Mouse (Mus musculus) kidney, embryonic 14.5 days (tissue): ENCODE results near the gene Poc1a. TPM values are rescaled to one million over a fixed set of nuclear protein-coding genes. Genes with fewer than 3 reads are reported as not detected.

Experiments
- ATAC-seq: fragments of 200-750 bp; cut with Nextera tagmentation; 2 replicates; pipeline ENCODE4 v1.8.0; 2017; ENCODE audit warnings: moderate number of reproducible peaks, mild to moderate bottlenecking, moderate TSS enrichment, moderate library complexity; ENCODE audit not compliant: low FRiP score, low TSS enrichment
- H3K27ac ChIP-seq: fragments of 300-500 bp; sonication (generic); 2 replicates; pipeline ENCODE4 v1.5.1; 2014; ENCODE audit warnings: low read depth, mild to moderate bottlenecking, low read length, moderate library complexity, mixed read lengths
- H3K27me3 ChIP-seq: fragments of 300-500 bp; sonication (generic); 2 replicates; pipeline ENCODE4 v1.6.1; 2014; ENCODE audit warnings: mild to moderate bottlenecking, low read length; ENCODE audit not compliant: control insufficient read depth, insufficient read depth
- H3K36me3 ChIP-seq: fragments of 300-500 bp; sonication (generic); 2 replicates; pipeline ENCODE4 v1.6.1; 2014; ENCODE audit warnings: low read length, mixed read lengths; ENCODE audit not compliant: control insufficient read depth, insufficient read depth
- H3K4me1 ChIP-seq: fragments of 300-500 bp; sonication (generic); 2 replicates; pipeline ENCODE4 v1.6.1; 2014; ENCODE audit warnings: low read length, mixed read lengths; ENCODE audit not compliant: control insufficient read depth, insufficient read depth
- H3K4me2 ChIP-seq: fragments of 300-500 bp; sonication (generic); replicated peaks from 2 replicates; pipeline ENCODE4 v1.6.1; 2014; ENCODE audit warnings: low read depth, mild to moderate bottlenecking, low read length
- H3K4me3 ChIP-seq: fragments of 300-500 bp; sonication (generic); 2 replicates; pipeline ENCODE4 v1.5.1; 2014; ENCODE audit warnings: mild to moderate bottlenecking, low read length
- H3K9ac ChIP-seq: fragments of 300-500 bp; sonication (generic); 2 replicates; pipeline ENCODE4 v1.6.1; 2014; ENCODE audit warnings: low read depth, mild to moderate bottlenecking, low read length, moderate library complexity
- H3K9me3 ChIP-seq: fragments of 300-500 bp; sonication (generic); 2 replicates; pipeline ENCODE4 v1.6.1; 2016; ENCODE audit warnings: low read length; ENCODE audit not compliant: control insufficient read depth
- WGBS: fragments of 180-500 bp; shearing (Covaris S2); extraction: QIAGEN DNeasy Blood & Tissue Kit; methylation state at CpG from one replicate; pipeline ENCODE4 v1.1.7; 2014; 5-methylcytosine and 5-hydroxymethylcytosine counted together
- polyA plus RNA-seq: library from polyadenylated mRNA; unstranded; fragments of >200 nt; fragmentation: Nextera tagmentation; extraction: Ambion mirVana; gene quantifications from 2 replicates; pipeline ENCODE4 v1.2.1, GENCODE M21; 2014

Gene Poc1a
- polyA plus RNA-seq, 1 experiment from 2014 or later = 29.1 TPM

DNA sequence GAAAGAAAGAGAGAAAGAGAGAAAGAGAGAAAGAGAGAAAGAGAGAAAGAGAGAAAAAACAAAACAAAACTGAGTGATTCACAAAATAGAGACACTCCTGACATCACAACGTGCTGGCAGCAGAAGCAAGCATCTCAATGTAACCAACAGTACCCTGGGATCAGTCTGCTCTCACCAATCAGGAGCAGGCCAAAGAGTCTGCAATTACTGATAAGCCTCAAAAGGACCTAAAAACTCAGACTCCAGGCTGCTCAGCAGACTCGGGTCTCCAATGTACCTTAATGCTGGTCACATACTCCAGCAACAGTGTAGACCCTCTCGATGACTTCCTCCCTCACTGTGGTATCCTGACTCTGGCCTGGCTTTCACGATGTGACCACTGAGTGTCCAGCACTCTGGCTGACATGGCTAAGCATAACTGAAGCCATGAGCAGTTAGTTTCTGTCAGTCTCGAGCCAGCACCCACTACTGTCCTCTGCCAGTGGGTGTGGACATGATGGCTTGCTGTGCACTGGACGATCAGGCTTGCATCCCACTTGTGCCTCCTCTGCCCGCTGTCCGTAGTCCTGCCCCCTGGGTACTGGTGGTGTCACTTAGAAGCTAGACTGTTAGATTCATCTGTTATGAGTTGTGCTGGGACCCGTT lies 117.9 kb downstream of the Poc1a start:
- Histone ChIP-seq H3K4me1 (0 out of 2 replicates have a peak, but pooled peaks cover 7% of the 10 kb centered on the region), H3K9me3 (no peaks in the 10 kb centered on the region), H3K4me3 (no peak overlapping the region), H3K27me3 (no peaks in the 10 kb centered on the region), H3K36me3 (no peaks in the 10 kb centered on the region), H3K9ac (no peak overlapping the region), H3K27ac (no peak overlapping the region), H3K4me2 (no peak overlapping the region)
- 74% methylated on average over 9 of the region's 9 CpGs for WGBS
- ATAC-seq = no peak

DNA sequence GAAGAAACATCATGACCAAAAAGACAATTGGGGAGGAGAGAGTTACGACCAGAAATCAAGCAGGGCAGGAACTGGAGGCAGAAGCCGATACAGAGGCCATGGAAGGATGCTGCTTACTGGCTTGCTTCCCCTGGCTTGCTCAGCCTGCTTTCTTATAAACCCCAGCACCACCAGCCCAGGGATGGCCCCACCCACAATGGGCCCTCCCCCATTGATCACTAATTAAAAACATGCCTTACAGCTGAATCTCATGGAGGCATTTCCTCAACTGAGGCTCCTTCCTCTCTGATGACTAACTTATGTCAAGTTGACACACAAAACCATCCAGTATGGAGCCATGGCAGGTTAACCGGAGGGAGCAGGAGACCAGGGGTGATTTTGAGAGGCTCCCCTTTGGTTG lies 118.9 kb downstream of the Poc1a start:
- WGBS = 82% methylated on average over 3 of the region's 3 CpGs
- no peak overlapping the region for H3K27ac ChIP-seq

More for the DNA sequence above, 118.9 kb downstream of the Poc1a start:
- Histone ChIP-seq H3K9me3 (no peaks in the 10 kb centered on the region), H3K36me3 (no peaks in the 10 kb centered on the region), H3K4me2 (no peak overlapping the region), H3K9ac (no peak overlapping the region), H3K4me3 (no peak overlapping the region), H3K27me3 (no peaks in the 10 kb centered on the region), H3K4me1 (0 out of 2 replicates have a peak, but pooled peaks cover 5% of the 10 kb centered on the region)
- ATAC-seq = no peak

Other genes with a start within 250 kb of the Poc1a start
- 0.50 and 0.76 TPM in 2 replicates for gene Col6a4, start 184.3 kb upstream of the Poc1a start, polyA plus RNA-seq
- 1.3 and 4.2 TPM in 2 replicates for gene Glyctk, start 122.9 kb upstream of the Poc1a start, polyA plus RNA-seq
- 27.1 and 38.1 TPM in 2 replicates for gene Wdr82, start 110.1 kb upstream of the Poc1a start, polyA plus RNA-seq
- gene Ppm1m, start 81.3 kb upstream of the Poc1a start, polyA plus RNA-seq = 36.4 and 43.1 TPM in 2 replicates
- 77.9 and 80.8 TPM in 2 replicates for gene Twf2, start 78.0 kb upstream of the Poc1a start, polyA plus RNA-seq
- gene Tlr9, start 58.5 kb upstream of the Poc1a start, polyA plus RNA-seq = 0.14 TPM in 1 of 2 replicates, not detected in the other
- 71.8 and 95.3 TPM in 2 replicates for gene Alas1, start 32.4 kb upstream of the Poc1a start, polyA plus RNA-seq
- gene Dusp7, start 87.6 kb downstream of the Poc1a start, polyA plus RNA-seq = 25.5 and 26.3 TPM in 2 replicates
- 1,370 and 1,590 TPM in 2 replicates for gene Rpl29, start 148.4 kb downstream of the Poc1a start, polyA plus RNA-seq
- gene Acy1, start 157.3 kb downstream of the Poc1a start, polyA plus RNA-seq = 41.1 and 44.5 TPM in 2 replicates
- 18.7 and 25.6 TPM in 2 replicates for gene Abhd14b, start 166.4 kb downstream of the Poc1a start, polyA plus RNA-seq
- 50.2 and 58.8 TPM in 2 replicates for gene Abhd14a, start 166.6 kb downstream of the Poc1a start, polyA plus RNA-seq
- 129 and 147 TPM in 2 replicates for gene Pcbp4, start 172.2 kb downstream of the Poc1a start, polyA plus RNA-seq
- 0.37 and 0.66 TPM in 2 replicates for gene Gpr62, start 184.9 kb downstream of the Poc1a start, polyA plus RNA-seq
- 43.8 and 49.3 TPM in 2 replicates for gene Rrp9, start 194.9 kb downstream of the Poc1a start, polyA plus RNA-seq
- gene Parp3, start 195.9 kb downstream of the Poc1a start, polyA plus RNA-seq = 1.9 and 2.7 TPM in 2 replicates
- gene Iqcf1, start 218.9 kb downstream of the Poc1a start, polyA plus RNA-seq = not detected in 2 replicates
- not detected in 2 replicates for gene Iqcf5, start 233.5 kb downstream of the Poc1a start, polyA plus RNA-seq